Mouse (Mus musculus) hindbrain, embryonic 16.5 days (tissue): ENCODE measurements around the gene Ust. TPM values are rescaled to one million over a fixed set of nuclear protein-coding genes. Genes with fewer than 3 reads are reported as not detected.

Experiments
- ATAC-seq: fragments of 200-750 bp; cut with Nextera tagmentation; 2 replicates; pipeline ENCODE4 v1.8.0; 2017; ENCODE audit warnings: moderate TSS enrichment, moderate library complexity
- H3K27ac ChIP-seq: fragments of 300-500 bp; sonication (generic); 2 replicates; pipeline ENCODE4 v1.5.1; 2014; ENCODE audit warnings: low read depth, mild to moderate bottlenecking, control low read depth, low read length, moderate library complexity
- H3K27me3 ChIP-seq: fragments of 300-500 bp; sonication (generic); replicated peaks from 2 replicates; pipeline ENCODE4 v1.6.1; 2014; ENCODE audit warnings: low read length; ENCODE audit not compliant: control insufficient read depth, insufficient read depth
- H3K36me3 ChIP-seq: fragments of 300-500 bp; sonication (generic); 2 replicates; pipeline ENCODE4 v1.6.1; 2014; ENCODE audit warnings: mild to moderate bottlenecking, low read length, moderate library complexity, mixed read lengths; ENCODE audit not compliant: control insufficient read depth, insufficient read depth
- H3K4me1 ChIP-seq: fragments of 300-500 bp; sonication (generic); 2 replicates; pipeline ENCODE4 v1.6.1; 2014; ENCODE audit warnings: low read depth, low read length; ENCODE audit not compliant: control insufficient read depth, insufficient read depth
- H3K4me2 ChIP-seq: fragments of 300-500 bp; sonication (generic); 2 replicates; pipeline ENCODE4 v1.6.1; 2014; ENCODE audit warnings: mild to moderate bottlenecking, low read length, control low read depth, moderate library complexity
- H3K4me3 ChIP-seq: fragments of 300-500 bp; sonication (generic); 2 replicates; pipeline ENCODE4 v1.5.1; 2014; ENCODE audit warnings: mild to moderate bottlenecking, low read length, control low read depth, moderate library complexity
- H3K9ac ChIP-seq: fragments of 300-500 bp; sonication (generic); 2 replicates; pipeline ENCODE4 v1.6.1; 2014; ENCODE audit warnings: low read depth, mild to moderate bottlenecking, control low read depth, low read length, moderate library complexity
- H3K9me3 ChIP-seq: fragments of 300-500 bp; sonication (generic); 2 replicates; pipeline ENCODE4 v1.6.1; 2014; ENCODE audit warnings: mild to moderate bottlenecking, low read length, moderate library complexity; ENCODE audit not compliant: control insufficient read depth
- WGBS: fragments of 180-500 bp; shearing (Covaris S2); extraction: QIAGEN DNeasy Blood & Tissue Kit; methylation state at CpG from one replicate; pipeline ENCODE4 v1.1.7; 2014; 5-methylcytosine and 5-hydroxymethylcytosine counted together
- polyA plus RNA-seq: library from polyadenylated mRNA; unstranded; fragments of >200 nt; fragmentation: Nextera tagmentation; extraction: Ambion mirVana; gene quantifications from 2 replicates; pipeline ENCODE4 v1.2.1, GENCODE M21; 2015

Ust gene
- polyA plus RNA-seq, 1 experiment from 2014 or later: 7.4 TPM

- no peak for ATAC-seq
- Histone ChIP-seq H3K27ac (no peak overlapping the region), H3K4me1 (no peaks in the 10 kb centered on the region), H3K36me3 (no peaks in the 10 kb centered on the region), H3K27me3 (no peaks in the 10 kb centered on the region), H3K9ac (no peak overlapping the region), H3K4me3 (no peak overlapping the region), H3K4me2 (no peak overlapping the region), H3K9me3 (no peaks in the 10 kb centered on the region)
- 93% methylated on average over 5 of the region's 5 CpGs for WGBS
These were observed 187.7 kb downstream of the Ust start for GRCm38 (mm10) chr10:8330958-8331357.

- H3K4me2 ChIP-seq: no peak overlapping the region
These were observed 188.6 kb downstream of the Ust start for GRCm38 (mm10) chr10:8330006-8330405.

GRCm38 (mm10) chr10:8323304-8323765, 195.3 kb downstream of the Ust start:
- no peak overlapping the region for H3K4me2 ChIP-seq
- no peaks in the 10 kb centered on the region for H3K27me3 ChIP-seq
- WGBS: 31% methylated on average over 2 of the region's 2 CpGs
- no peak overlapping the region for H3K9ac ChIP-seq
- H3K4me1 ChIP-seq: no peaks in the 10 kb centered on the region; the same call in 1 of the 2 replicates
- H3K36me3 ChIP-seq: no peaks in the 10 kb centered on the region
- H3K4me3 ChIP-seq: no peak overlapping the region
- no peak overlapping the region for H3K27ac ChIP-seq
- H3K9me3 ChIP-seq: no peaks in the 10 kb centered on the region
- peak; percentile 60; the same call in 1 of the 2 replicates for ATAC-seq

More at GRCm38 (mm10) chr10:8330006-8330405, 188.6 kb downstream of the Ust start:
- no peaks in the 10 kb centered on the region for H3K4me1 ChIP-seq
- no peak overlapping the region for H3K9ac ChIP-seq
- no peaks in the 10 kb centered on the region for H3K9me3 ChIP-seq
- no peaks in the 10 kb centered on the region for H3K36me3 ChIP-seq
- H3K4me3 ChIP-seq: no peak overlapping the region
- no peak overlapping the region for H3K27ac ChIP-seq
- ATAC-seq: no peak
- no peaks in the 10 kb centered on the region for H3K27me3 ChIP-seq
- WGBS: 92% methylated on average over 8 of the region's 8 CpGs

GRCm38 (mm10) chr10:8320771-8321170, 197.9 kb downstream of the Ust start:
- Histone ChIP-seq H3K27me3 (no peaks in the 10 kb centered on the region), H3K27ac (no peak overlapping the region), H3K9me3 (no peaks in the 10 kb centered on the region), H3K4me2 (no peak overlapping the region), H3K36me3 (no peaks in the 10 kb centered on the region), H3K9ac (no peak overlapping the region), H3K4me3 (no peak overlapping the region), H3K4me1 (no peaks in the 10 kb centered on the region; the same call in 1 of the 2 replicates)
- ATAC-seq: no peak

DNA sequence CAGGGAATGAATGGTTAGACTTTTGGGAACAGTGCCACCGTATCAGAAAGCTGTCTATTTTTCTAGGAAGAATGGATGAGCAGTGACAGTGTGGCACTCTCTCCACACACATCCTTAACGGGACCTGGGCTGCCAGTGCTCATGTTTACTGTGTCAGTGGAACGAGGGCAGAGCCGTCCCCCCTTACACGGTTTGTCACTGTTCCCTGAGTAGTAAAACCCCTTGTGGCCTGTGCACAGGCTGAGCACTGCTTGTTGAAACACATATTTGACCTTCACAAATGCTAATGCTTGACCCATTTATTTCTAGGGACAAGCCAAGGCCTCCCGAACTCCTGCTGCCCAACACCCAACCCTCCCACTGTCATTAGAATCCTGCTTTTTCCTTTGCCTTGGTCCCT, 209.2 kb downstream of the Ust start:
- H3K4me3 ChIP-seq: no peak overlapping the region
- 55% methylated on average over 6 of the region's 6 CpGs for WGBS
- H3K9ac ChIP-seq: no peak overlapping the region
- H3K4me2 ChIP-seq: no peak overlapping the region
- no peak overlapping the region for H3K27ac ChIP-seq
- H3K9me3 ChIP-seq: no peaks in the 10 kb centered on the region
- H3K36me3 ChIP-seq: no peaks in the 10 kb centered on the region
- no peaks in the 10 kb centered on the region for H3K4me1 ChIP-seq
- H3K27me3 ChIP-seq: no peaks in the 10 kb centered on the region
- no peak for ATAC-seq

- ATAC-seq: no peak
- Histone ChIP-seq H3K27ac (no peak overlapping the region), H3K9ac (no peak overlapping the region), H3K4me2 (no peak overlapping the region), H3K4me3 (no peak overlapping the region), H3K4me1 (no peaks in the 10 kb centered on the region), H3K9me3 (no peaks in the 10 kb centered on the region), H3K36me3 (no peaks in the 10 kb centered on the region), H3K27me3 (no peaks in the 10 kb centered on the region)
- WGBS: 63% methylated on average over 4 of the region's 4 CpGs
These were observed 214.4 kb downstream of the Ust start for GRCm38 (mm10) chr10:8304211-8304610.

GRCm38 (mm10) chr10:8299166-8299565, 219.5 kb downstream of the Ust start:
- Histone ChIP-seq H3K9me3 (no peaks in the 10 kb centered on the region), H3K4me3 (no peak overlapping the region), H3K27ac (no peak overlapping the region), H3K4me2 (no peak overlapping the region), H3K36me3 (no peaks in the 10 kb centered on the region), H3K4me1 (no peaks in the 10 kb centered on the region), H3K27me3 (no peaks in the 10 kb centered on the region), H3K9ac (no peak overlapping the region)
- 91% methylated on average over 1 of the region's 1 CpGs for WGBS
- ATAC-seq: peak; percentile 30; the same call in 1 of the 2 replicates

- Histone ChIP-seq H3K27ac (no peak overlapping the region), H3K9ac (no peak overlapping the region), H3K27me3 (no peaks in the 10 kb centered on the region), H3K9me3 (no peaks in the 10 kb centered on the region), H3K4me1 (no peaks in the 10 kb centered on the region), H3K36me3 (no peaks in the 10 kb centered on the region), H3K4me3 (no peak overlapping the region), H3K4me2 (no peak overlapping the region)
- 41% methylated on average over 2 of the region's 2 CpGs for WGBS
- ATAC-seq: no peak
These were observed 221.4 kb downstream of the Ust start for GRCm38 (mm10) chr10:8297214-8297613.

- Histone ChIP-seq H3K27ac (no peak overlapping the region), H3K9ac (no peak overlapping the region), H3K4me3 (no peak overlapping the region), H3K36me3 (no peaks in the 10 kb centered on the region), H3K4me1 (no peaks in the 10 kb centered on the region), H3K27me3 (no peaks in the 10 kb centered on the region), H3K4me2 (no peak overlapping the region), H3K9me3 (no peaks in the 10 kb centered on the region)
- no peak for ATAC-seq
- WGBS: 62% methylated on average over 5 of the region's 5 CpGs
These were observed 228.0 kb downstream of the Ust start for GRCm38 (mm10) chr10:8290661-8291060.

DNA sequence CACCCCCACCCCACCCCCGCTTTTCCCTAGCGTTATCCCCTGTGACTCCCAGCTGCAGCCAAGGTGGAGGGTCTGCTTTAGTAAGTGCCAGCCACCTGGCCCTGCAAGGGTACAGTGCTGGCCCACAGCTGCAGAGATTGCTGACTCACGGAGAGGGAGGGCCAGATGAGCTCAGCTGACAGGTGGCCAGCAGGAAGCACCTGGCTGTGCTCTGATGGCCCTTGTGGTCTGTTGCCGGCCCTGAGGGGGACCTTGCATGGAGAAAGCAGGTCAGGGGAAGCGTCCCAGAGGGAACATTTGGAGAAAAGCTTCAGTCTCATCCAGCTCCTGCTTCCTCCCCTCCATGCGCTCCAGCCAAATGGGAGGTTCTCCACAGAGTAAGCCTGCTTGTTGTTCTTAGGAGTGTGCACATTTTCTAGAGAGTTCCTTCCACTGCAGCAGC, 231.3 kb downstream of the Ust start:
- Histone ChIP-seq H3K27me3 (no peaks in the 10 kb centered on the region), H3K4me1 (no peaks in the 10 kb centered on the region), H3K36me3 (no peaks in the 10 kb centered on the region), H3K4me2 (no peak overlapping the region), H3K9me3 (no peaks in the 10 kb centered on the region), H3K4me3 (no peak overlapping the region), H3K9ac (no peak overlapping the region), H3K27ac (no peak overlapping the region)
- ATAC-seq: no peak; the same call in 1 of the 2 replicates
- WGBS: 19% methylated on average over 6 of the region's 6 CpGs
